Mouse (Mus musculus) embryonic facial prominence, embryonic 11.5 days (tissue): Measurements from ENCODE around the gene Syngr1. TPM values are rescaled to one million over a fixed set of nuclear protein-coding genes. Genes with fewer than 3 reads are reported as not detected.
"Not testable (repeated sequence)": the region's sequence is repeated elsewhere in the genome, so short reads cannot be mapped to it uniquely, and the experiment has no call there.

Experiments used
- ATAC-seq: fragments of 200-750 bp; cut with Nextera tagmentation; replicated peaks from 2 replicates; pipeline ENCODE4 v1.8.0; 2017; ENCODE audit warnings: low read depth; ENCODE audit not compliant: insufficient number of reproducible peaks, low FRiP score, low TSS enrichment
- DNase-seq: peaks from one replicate; pipeline ENCODE4 v3.0.0-alpha.2; 2015; ENCODE audit warnings: low spot score
- H3K27ac ChIP-seq: fragments of 300-500 bp; sonication (generic); replicated peaks from 2 replicates; pipeline ENCODE4 v1.5.1; 2014; ENCODE audit warnings: mild to moderate bottlenecking, low read depth, low read length, control low read depth
- H3K27me3 ChIP-seq: fragments of 300-500 bp; sonication (generic); 2 replicates; pipeline ENCODE4 v1.6.1; 2014; ENCODE audit warnings: mild to moderate bottlenecking, low read length, moderate library complexity, mixed read lengths; ENCODE audit not compliant: control insufficient read depth, insufficient read depth
- H3K36me3 ChIP-seq: fragments of 300-500 bp; sonication (generic); replicated peaks from 2 replicates; pipeline ENCODE4 v1.6.1; 2014; ENCODE audit warnings: low read depth, mild to moderate bottlenecking, low read length, moderate library complexity, mixed read lengths; ENCODE audit not compliant: control insufficient read depth, insufficient read depth
- H3K4me1 ChIP-seq: fragments of 300-500 bp; sonication (generic); 2 replicates; pipeline ENCODE4 v1.6.1; 2014; ENCODE audit warnings: low read length, mixed read lengths; ENCODE audit not compliant: control insufficient read depth, insufficient read depth
- H3K4me2 ChIP-seq: fragments of 300-500 bp; sonication (generic); 2 replicates; pipeline ENCODE4 v1.6.1; 2014; ENCODE audit warnings: low read depth, mild to moderate bottlenecking, control low read depth, low read length, moderate library complexity
- H3K4me3 ChIP-seq: fragments of 300-500 bp; sonication (generic); 2 replicates; pipeline ENCODE4 v1.5.1; 2014; ENCODE audit warnings: low read depth, low read length, control low read depth
- H3K9ac ChIP-seq: fragments of 300-500 bp; sonication (generic); replicated peaks from 2 replicates; pipeline ENCODE4 v1.6.1; 2014; ENCODE audit warnings: mild to moderate bottlenecking, control low read depth, low read length
- H3K9me3 ChIP-seq: fragments of 300-500 bp; sonication (generic); replicated peaks from 2 replicates; pipeline ENCODE4 v1.6.1; 2016; ENCODE audit warnings: mild to moderate bottlenecking, low read length, inconsistent platforms, mixed read lengths; ENCODE audit not compliant: control insufficient read depth
- WGBS: fragments of 180-500 bp; shearing (Covaris S2); extraction: QIAGEN DNeasy Blood & Tissue Kit; methylation state at CpG from one replicate; pipeline ENCODE4 v1.1.7; 2014; 5-methylcytosine and 5-hydroxymethylcytosine counted together
- polyA plus RNA-seq: library from polyadenylated mRNA; unstranded; fragments of >200 nt; fragmentation: Nextera tagmentation; extraction: Ambion mirVana; gene quantifications from 2 replicates; pipeline ENCODE4 v1.2.1, GENCODE M21; 2014

Gene Syngr1
- polyA plus RNA-seq, 1 experiment from 2014 or later, result 6.4 TPM

DNA sequence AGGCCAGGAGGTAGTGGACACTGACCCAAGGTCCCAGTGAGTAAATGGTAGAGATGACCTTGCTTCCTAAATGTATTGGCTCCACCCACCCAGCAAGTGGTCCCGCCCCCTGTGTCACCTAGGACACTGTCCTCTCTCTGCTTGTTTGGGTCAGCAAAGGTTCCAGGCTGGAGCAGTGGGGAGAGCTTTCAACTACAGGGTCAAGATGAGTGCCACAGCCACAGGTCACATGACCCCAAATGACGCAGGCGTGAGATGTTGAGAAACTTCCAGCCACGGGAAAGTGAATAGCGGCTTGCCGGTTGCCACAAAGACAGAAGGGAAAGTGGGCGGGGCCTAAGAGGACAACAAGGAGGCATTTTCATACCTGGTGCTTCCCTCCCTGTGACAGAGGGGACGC lies 26.0 kb downstream of the Syngr1 start:
- 65% methylated on average over 8 of the region's 8 CpGs for WGBS
- DNase-seq (no peak), ATAC-seq (no peak)
- no peak overlapping the region for H3K27ac ChIP-seq
- H3K36me3 ChIP-seq, result no peaks in the 10 kb centered on the region
- no peaks in the 10 kb centered on the region for H3K27me3 ChIP-seq
- H3K9me3 ChIP-seq, result no peaks in the 10 kb centered on the region
- no peak overlapping the region for H3K4me3 ChIP-seq
- H3K4me2 ChIP-seq, result no peak overlapping the region
- no peaks in the 10 kb centered on the region for H3K4me1 ChIP-seq
- H3K9ac ChIP-seq, result no peak overlapping the region

DNA sequence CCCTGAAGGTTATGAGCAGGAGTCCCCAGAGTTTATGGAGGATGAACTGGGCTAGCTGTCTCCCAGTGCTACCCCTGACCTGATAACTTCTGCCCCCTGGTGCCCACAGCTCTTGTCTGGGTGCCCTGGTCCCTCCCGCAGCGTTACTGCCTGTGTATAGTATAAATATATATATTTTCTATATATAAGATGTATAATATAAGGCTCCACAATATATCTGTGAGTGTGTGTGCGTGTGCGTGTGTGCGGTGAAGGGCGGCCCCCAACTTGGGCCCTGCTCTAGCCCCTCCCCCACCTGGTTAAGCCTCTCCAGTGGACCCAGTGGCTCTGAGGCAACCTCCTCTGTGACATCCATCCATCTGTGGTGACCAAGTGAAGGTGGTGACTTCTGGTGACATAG lies 27.9 kb downstream of the Syngr1 start:
- 94% methylated on average over 6 of the region's 6 CpGs for WGBS
- Histone ChIP-seq H3K4me1 (no peaks in the 10 kb centered on the region), H3K4me3 (no peak overlapping the region), H3K36me3 (no peaks in the 10 kb centered on the region), H3K27ac (no peak overlapping the region), H3K9me3 (no peaks in the 10 kb centered on the region), H3K27me3 (no peaks in the 10 kb centered on the region), H3K9ac (no peak overlapping the region), H3K4me2 (no peak overlapping the region)
- no peak for ATAC-seq
- no peak for DNase-seq

DNA sequence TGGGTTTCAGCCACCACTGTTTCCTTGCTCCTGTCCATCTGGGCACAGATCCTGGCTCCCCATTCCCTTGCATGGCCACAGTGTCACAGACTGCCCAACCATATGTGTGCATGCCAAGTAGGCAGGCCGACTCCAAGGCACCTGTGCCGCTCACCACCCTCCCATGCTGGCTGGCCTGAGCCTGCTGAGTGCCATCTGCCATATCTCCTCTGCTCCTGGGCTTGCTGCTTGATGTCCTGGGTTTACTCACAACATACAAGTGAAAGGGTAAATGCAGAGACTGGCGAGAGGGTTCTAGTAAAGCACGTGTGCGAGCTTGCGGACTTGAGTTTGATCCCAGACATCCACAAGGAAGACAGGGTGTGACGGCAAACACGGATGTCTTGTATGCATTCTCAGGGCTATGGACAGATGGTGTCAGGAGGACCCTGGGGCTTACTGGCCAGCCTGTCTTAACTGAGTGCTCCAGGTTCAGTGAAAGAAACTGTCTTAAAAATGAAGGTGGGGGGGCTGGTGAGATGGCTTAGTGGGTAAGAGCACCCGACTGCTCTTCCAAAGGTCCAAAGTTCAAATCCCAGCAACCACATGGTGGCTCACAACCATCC lies 30.7 kb downstream of the Syngr1 start:
- H3K4me3 ChIP-seq, result no peak overlapping the region
- 93% methylated on average over 9 of the region's 9 CpGs for WGBS
- H3K27ac ChIP-seq, result no peak overlapping the region
- H3K9ac ChIP-seq, result no peak overlapping the region
- no peak overlapping the region for H3K4me2 ChIP-seq
- no peaks in the 10 kb centered on the region for H3K36me3 ChIP-seq
- DNase-seq, result no peak
- no peaks in the 10 kb centered on the region for H3K9me3 ChIP-seq
- ATAC-seq, result no peak
- no peaks in the 10 kb centered on the region for H3K27me3 ChIP-seq
- no peaks in the 10 kb centered on the region for H3K4me1 ChIP-seq

GRCm38 (mm10) chr15:80122431-80122830 lies 31.3 kb downstream of the Syngr1 start:
- H3K4me1 ChIP-seq, ATAC-seq, H3K9me3 ChIP-seq, H3K27me3 ChIP-seq, H3K4me2 ChIP-seq, H3K4me3 ChIP-seq, DNase-seq, H3K9ac ChIP-seq, H3K27ac ChIP-seq, H3K36me3 ChIP-seq: not testable (repeated sequence)
- 94% methylated on average over 6 of the region's 6 CpGs for WGBS

GRCm38 (mm10) chr15:80124651-80125050 lies 33.5 kb downstream of the Syngr1 start:
- H3K9ac ChIP-seq, result no peak overlapping the region
- H3K27me3 ChIP-seq, result no peaks in the 10 kb centered on the region
- no peak overlapping the region for H3K4me3 ChIP-seq
- 80% methylated on average over 4 of the region's 4 CpGs for WGBS
- no peaks in the 10 kb centered on the region for H3K4me1 ChIP-seq
- H3K27ac ChIP-seq, result no peak overlapping the region
- ATAC-seq (no peak), DNase-seq (no peak)
- no peaks in the 10 kb centered on the region for H3K36me3 ChIP-seq
- no peak overlapping the region for H3K4me2 ChIP-seq
- no peaks in the 10 kb centered on the region for H3K9me3 ChIP-seq

GRCm38 (mm10) chr15:80127191-80127590 lies 36.1 kb downstream of the Syngr1 start:
- no peak overlapping the region for H3K4me2 ChIP-seq
- DNase-seq (peak; percentile 18), ATAC-seq (no peak)
- 50% methylated on average over 1 of the region's 1 CpGs for WGBS
- H3K27me3 ChIP-seq, result no peaks in the 10 kb centered on the region
- H3K4me1 ChIP-seq, result no peaks in the 10 kb centered on the region
- H3K27ac ChIP-seq, result no peak overlapping the region
- no peaks in the 10 kb centered on the region for H3K9me3 ChIP-seq
- no peaks in the 10 kb centered on the region for H3K36me3 ChIP-seq
- H3K4me3 ChIP-seq, result no peak overlapping the region
- no peak overlapping the region for H3K9ac ChIP-seq

GRCm38 (mm10) chr15:80129982-80130381 lies 38.8 kb downstream of the Syngr1 start:
- no peak overlapping the region for H3K27ac ChIP-seq
- peaks cover 6% of the 10 kb centered on the region for H3K4me1 ChIP-seq
- no peaks in the 10 kb centered on the region for H3K27me3 ChIP-seq
- ATAC-seq, result no peak
- H3K4me3 ChIP-seq, result no peak overlapping the region
- no peak overlapping the region for H3K4me2 ChIP-seq
- H3K9ac ChIP-seq, result no peak overlapping the region
- 85% methylated on average over 6 of the region's 6 CpGs for WGBS
- no peaks in the 10 kb centered on the region for H3K36me3 ChIP-seq
- DNase-seq, result no peak
- no peaks in the 10 kb centered on the region for H3K9me3 ChIP-seq

DNA sequence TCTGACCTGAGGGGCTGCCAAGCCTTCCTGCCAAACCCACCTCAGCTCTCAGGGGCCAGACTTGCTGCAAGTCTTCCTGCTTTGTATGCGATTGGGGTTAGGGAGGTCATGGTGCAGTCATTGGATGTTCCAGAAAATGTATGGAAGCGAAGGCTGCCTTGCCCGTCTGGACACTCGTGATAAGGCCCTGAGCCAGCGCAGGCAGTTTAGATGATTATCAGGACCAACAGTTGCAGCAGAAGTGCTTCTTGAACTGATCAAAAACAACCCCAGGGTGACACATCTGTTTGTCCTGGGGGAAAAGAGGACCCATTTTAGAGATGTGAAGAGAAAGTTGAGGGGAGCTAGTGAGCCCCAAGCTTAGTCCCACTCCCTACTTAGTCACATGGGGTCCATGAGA lies 39.6 kb downstream of the Syngr1 start:
- WGBS, result 81% methylated on average over 5 of the region's 5 CpGs
- Histone ChIP-seq H3K9ac (no peak overlapping the region), H3K4me1 (peaks cover 6% of the 10 kb centered on the region), H3K27me3 (no peaks in the 10 kb centered on the region), H3K4me2 (no peak overlapping the region), H3K4me3 (no peak overlapping the region), H3K27ac (no peak overlapping the region), H3K36me3 (no peaks in the 10 kb centered on the region), H3K9me3 (no peaks in the 10 kb centered on the region)
- ATAC-seq, result no peak
- no peak for DNase-seq
